Mouse (Mus musculus) ovary, adult 18-20 months (tissue): Measurements from ENCODE around the gene Gmpr.
A peak's percentile ranks its signal among the peaks of the same experiment; 100 is the strongest.
"Not testable (repeated sequence)": the region's sequence is repeated elsewhere in the genome, so short reads cannot be mapped to it uniquely, and the experiment has no call there.

Experiments
- DNase-seq: peaks from one replicate; pipeline ENCODE4 v3.0.0; 2022; ENCODE audit warnings: low spot score, mixed read lengths

Gmpr gene

DNA sequence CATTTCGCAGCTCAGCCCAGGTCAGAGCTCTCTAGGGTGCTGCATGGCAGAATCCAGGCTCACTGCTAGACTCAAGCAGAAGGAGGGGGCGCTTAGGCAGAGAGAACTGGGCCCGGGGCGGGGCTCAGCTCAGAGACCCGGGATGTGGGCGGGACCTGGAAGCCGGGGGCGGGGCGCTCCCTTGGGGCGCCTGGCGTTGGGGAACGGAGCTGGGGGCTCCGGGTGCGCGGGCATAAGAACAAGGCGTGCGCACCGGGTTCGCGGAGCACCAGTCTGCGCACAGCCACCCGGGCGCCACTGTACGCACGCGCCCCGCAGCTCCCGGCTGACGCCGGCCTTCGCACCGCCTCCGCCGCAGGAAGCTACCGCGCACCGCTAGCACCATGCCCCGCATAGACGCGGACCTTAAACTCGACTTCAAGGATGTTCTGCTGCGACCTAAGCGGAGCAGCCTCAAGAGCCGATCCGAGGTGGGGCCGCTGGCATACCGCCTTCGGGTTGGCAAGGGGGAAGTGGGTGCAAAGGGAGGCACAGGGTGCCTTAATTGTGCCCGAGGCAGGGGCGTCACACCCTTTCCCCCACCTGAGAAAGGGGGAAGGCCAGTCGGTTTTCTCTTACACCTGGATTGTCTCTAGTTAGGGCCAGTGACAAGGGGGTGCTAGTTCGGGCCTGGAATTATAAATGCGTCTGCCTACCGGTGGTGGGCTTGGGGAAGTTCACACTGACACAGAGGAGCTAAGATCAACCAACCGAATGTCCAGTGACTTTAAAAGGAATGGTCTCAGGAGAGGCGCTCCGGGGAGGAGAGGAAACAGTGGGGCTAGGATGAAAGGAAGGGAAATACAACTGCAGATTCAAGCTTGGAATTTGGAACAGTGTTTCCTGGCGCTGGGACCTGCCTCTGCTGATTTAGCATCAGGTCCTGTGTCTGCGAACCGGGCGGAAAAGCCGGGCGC lies at the start of gene Gmpr:
Gene Gmpr, plus strand, starts transcription at position 171 of the 956 bp plus-strand sequence.
- peak; percentile 71 for DNase-seq

DNA sequence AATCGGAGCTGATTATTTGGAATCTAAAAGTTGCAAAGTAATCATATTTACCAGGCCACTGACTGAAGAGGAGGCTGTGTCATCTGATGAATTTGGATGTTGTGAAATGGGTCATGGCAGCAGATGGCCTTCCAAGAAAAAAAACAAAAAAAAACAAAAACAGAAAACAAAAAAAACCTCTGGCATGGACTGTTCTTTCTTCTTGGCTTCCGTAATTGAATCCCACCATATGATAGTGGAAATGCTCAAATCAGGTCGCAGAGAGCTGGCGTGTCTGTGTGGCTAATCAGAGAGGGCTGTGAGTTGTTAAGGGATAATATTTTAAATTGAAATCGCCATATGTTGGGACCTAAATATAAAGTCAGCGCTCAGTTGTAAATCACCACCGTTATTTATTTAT lies 49.8 kb upstream of the Gmpr start:
- no peak for DNase-seq

DNA sequence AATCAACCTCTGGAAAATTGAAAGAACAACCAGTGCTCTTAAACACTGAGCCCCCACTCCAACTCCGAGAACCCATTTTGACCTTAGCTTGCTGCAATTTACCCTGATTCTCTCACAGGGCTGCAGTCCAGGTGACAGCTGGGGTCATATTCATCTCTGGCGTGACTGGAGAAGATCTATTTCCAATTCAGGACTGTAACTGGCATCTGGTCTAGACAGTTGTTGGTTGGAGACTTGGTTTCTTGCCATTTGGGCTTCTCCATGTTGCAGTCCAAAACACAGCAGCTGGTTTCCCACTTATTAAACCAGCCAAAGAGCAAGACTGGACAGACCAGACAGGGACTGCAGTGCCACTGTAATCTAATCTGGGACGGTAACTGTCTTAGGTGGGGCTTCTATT lies 47.1 kb upstream of the Gmpr start:
- no peak for DNase-seq

- no peak for DNase-seq
Observed at GRCm38 (mm10) chr13:45461370-45461958, 45.8 kb upstream of the Gmpr start.

DNA sequence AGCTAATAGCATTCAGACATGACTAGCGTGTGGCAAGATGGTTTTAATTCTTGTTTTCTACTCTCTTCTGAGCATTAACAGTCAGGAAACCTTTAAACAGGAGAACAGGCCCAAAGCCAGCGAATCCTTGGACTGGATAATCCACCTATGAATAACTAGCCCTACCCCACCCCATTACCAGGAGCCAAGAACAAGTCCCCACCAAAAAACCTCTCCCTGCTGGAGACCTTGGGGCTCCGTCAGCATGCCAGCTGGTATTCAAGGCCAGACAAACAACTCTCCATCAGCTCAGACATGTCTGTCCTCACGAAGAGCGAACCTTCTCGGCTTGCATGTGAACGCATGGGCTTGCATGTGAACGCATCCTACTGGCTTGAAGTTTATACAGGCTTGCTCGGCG lies 41.6 kb upstream of the Gmpr start:
- DNase-seq, result peak; percentile 53

DNA sequence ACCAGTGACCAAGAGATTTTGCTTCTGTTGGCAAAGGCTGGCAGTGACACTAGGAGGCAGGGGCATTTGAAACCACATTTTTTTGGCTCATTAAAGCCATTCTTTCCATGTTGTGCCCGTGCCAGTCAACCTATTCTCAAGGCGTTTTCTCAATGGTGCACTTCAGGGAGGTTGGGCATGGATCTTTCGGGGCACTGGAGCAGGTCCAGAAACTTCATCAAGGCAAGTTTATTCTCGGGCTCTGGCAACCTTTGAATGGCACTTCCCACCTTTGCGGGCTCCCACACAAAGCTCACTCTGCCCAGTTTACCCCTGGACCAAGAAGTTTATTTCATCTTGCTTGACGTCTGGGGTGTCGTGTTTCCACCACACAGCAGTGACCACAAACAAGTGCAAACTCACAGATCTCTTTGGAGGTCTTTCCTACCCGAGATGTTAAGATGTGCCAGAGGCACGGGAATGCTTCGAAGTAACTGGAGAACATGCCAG lies 41.2 kb upstream of the Gmpr start:
- no peak for DNase-seq

DNA sequence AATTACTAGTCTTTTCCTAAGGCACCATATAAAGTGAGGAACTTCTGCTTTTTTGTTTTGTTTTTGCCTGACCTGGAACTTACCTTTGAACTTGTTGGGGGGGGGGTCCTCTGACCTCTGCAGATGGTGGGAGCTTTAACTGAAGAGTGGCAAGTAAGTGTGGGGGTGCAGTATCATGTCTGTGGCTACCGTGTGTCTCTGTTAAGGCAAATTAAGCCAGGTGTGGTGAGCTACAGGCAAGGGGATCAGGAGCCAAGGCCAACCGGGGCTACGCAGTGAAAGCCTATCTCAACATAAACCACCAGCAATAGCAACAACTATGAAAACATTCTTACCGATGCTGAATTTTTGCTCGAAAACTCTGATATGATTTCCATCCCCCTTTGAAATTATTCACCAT lies 38.5 kb upstream of the Gmpr start:
- DNase-seq, result no peak

DNA sequence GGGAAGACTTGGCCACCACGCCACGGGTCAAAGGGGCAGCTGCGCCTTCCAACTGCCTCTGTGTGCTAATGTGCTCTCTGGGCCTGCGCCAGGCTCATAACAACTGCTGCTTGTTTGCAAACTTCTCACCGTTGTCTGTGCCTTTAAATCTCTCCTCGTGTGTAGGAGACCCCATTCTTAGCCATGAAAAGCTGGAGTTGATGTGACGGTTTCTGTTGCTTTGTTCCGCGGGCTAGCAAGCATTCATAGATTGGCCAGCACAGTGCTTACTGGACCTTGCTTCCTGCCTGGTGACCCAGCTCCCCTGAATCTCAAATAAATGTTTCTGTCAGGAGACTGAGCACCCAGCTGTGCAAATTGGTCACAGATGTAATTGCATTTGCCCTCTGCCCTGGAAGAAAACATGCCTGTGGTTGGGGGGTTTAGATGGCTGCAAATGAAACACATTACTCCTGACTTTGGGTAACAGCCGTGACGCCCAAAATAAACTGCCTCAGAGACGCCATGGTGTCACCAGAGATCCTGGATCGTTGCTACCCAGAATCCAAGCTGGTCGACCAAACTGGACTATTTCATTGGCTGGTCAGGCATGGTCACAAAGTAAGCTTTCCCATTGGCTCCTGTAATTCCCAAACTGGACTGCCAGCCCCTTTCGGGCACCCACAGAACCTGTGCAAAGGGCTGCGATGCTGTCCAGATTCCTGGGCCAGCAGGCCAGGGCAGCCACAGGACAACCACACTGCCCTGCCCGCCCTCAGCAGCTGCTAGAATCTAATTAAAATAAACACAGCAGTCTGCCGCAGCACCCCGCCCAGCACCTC lies 37.6 kb upstream of the Gmpr start:
- no peak for DNase-seq

- DNase-seq, result no peak
Observed at GRCm38 (mm10) chr13:45473311-45473710, 33.9 kb upstream of the Gmpr start.

GRCm38 (mm10) chr13:45475297-45475696 lies 31.9 kb upstream of the Gmpr start:
- no peak for DNase-seq

DNA sequence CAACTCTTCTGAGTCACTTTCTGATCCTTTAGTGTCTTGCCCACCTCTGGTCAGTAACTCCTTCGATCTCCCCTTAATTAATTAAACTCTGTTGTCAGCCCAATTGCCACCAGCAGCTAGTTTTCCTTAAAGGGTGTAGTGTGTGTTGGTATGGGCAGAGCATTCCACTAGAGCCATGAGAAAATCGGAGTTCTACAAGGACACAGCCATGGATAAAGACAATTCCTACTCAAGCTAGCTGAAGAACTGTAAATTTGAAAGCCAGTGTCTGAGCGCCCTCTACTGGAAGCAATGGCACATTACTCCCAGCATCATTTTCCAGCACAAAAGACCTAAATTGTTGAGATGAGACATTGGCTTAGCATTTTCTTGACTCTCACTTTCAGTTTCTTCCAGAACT lies 30.1 kb upstream of the Gmpr start:
- peak; percentile 24 for DNase-seq

DNA sequence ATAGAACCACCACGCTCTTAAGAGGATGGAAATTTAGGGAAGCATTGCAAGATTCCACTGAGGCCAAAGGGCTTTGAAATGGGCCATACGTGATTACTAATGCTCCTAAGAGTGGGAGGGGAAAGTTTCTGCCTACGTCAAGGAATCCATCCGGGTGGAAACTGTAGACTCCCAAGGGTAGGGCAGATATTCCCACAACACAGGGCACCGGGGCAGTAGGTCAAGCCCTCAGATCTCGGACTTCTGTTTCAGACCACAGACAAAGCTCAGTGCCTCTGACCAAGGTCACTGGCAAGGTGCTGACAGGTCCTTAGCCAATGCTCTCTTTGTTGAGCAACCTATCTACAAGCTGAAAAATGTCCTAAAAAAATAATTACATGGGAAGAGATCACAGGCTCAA lies 27.3 kb upstream of the Gmpr start:
- DNase-seq, result no peak

DNA sequence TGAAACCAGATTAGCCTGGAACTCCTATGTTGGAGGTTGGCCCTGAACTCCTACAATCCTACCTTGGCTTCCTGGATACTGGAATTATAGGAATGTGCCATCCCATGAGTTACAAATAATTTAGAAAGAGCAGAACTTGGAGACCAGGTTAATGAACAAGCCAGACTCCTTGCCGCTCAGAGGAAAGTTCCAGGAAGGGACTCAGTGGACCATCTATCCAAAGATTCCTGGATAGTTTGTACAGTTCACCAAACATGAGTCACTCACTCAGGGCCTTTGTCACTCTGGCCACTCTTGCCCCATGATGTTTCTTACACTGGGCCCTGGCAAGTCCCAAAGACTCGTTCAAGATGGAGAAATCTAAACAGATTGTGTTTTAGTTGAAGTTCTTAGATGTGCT lies 24.0 kb upstream of the Gmpr start:
- no peak for DNase-seq

GRCm38 (mm10) chr13:45483949-45484348 lies 23.3 kb upstream of the Gmpr start:
- not testable (repeated sequence) for DNase-seq

GRCm38 (mm10) chr13:45485602-45486001 lies 21.6 kb upstream of the Gmpr start:
- no peak for DNase-seq

GRCm38 (mm10) chr13:45486598-45486997 lies 20.6 kb upstream of the Gmpr start:
- peak; percentile 70 for DNase-seq

GRCm38 (mm10) chr13:45491991-45492732 lies 15.1 kb upstream of the Gmpr start:
- no peak for DNase-seq

DNA sequence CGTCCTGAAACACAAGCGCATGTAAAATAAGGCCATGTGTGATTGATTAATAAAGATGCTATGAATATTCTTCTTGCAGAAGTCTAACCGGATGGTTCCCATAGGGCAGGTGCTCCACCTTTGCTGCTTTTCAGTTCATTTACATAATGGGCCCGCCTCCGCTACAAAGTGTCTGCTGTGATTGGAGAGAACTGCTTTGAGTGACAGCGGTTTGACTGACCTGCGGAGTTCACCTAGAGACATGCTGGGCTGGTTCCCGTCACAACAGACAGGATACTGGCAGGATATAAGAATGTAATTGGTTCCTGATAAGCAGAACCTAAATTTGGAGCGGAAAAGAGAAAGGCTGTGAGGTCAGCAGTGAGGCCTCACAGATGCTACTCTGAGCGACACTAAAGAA lies 13.4 kb upstream of the Gmpr start:
- DNase-seq, result no peak

GRCm38 (mm10) chr13:45498623-45499022 lies 8.6 kb upstream of the Gmpr start:
- no peak for DNase-seq

DNA sequence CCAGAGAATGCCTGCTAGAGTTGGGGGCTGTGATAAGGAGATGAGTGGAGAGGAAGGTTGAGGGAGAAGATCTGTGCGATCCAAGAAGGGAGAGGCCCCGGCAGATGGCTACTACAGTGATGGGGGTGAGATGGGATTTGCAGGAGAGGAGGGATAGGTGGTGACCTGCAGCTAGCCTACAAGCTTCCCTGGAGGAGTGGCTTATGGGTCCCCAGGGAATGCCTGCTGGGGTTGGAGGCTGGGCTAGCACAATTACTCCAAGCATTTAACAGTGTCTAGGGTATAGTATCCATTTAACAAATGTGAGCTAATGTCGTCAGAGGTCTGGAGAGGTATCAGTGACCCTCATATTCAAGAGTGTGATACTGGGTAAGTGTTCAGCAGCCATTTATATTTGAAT lies 7.9 kb upstream of the Gmpr start:
- no peak for DNase-seq

GRCm38 (mm10) chr13:45499906-45500305 lies 7.3 kb upstream of the Gmpr start:
- no peak for DNase-seq

DNA sequence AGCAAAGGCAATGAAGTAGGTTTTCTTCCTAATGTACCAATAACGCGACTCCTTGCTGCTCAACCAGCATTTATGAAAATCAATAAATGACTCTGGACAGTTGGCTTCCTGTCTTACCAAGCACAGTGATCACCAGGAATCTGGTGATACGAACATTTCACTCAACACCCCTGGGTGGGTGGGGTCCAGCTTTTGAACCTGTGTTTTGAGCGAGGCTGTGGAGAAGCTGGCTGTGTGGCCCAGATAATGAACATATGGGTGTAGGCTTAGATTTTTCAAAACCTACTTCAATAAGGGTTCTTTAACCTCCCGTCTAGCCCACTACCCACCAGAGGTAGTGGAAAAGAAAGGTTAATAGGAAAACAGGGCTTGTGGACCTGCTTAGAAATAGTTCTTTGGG lies 4.5 kb upstream of the Gmpr start:
- no peak for DNase-seq
